Mouse (Mus musculus) small intestine, adult 2 months (tissue): ENCODE results near the gene Utp20.

Experiments used
- CTCF ChIP-seq: fragments of 200-500 bp; IDR thresholded peaks from 2 replicates; pipeline ENCODE4 v1.5.1; 2012; ENCODE audit warnings: low read depth, mild to moderate bottlenecking, control low read depth, inconsistent platforms, low read length, moderate library complexity, mixed read lengths; ENCODE audit not compliant: insufficient replicate concordance, insufficient read length; ENCODE audit errors: extremely low read depth
- POLR2A ChIP-seq: fragments of 200-500 bp; IDR thresholded peaks from 2 replicates; pipeline ENCODE4 v1.6.1; 2012; ENCODE audit warnings: low read depth, mild to moderate bottlenecking, control low read depth, inconsistent platforms, low read length, moderate library complexity

- TF ChIP-seq CTCF (no peak), POLR2A (no peak)
Measured at GRCm38 (mm10) chr10:88780716-88781115, 45.9 kb downstream of the Utp20 start.
